Mouse (Mus musculus) adrenal gland, postnatal 10 days (tissue): ENCODE measurements at regions not wholly inside any gene's neighbourhood (a gene's known extent, or its start where the extent isn't known, plus 50 kb on each side); places are given as distances from the start of the nearest gene placed in this dataset.

Experiments used
- DNase-seq: peaks from one replicate; pipeline ENCODE4 v3.0.0; 2021; ENCODE audit warnings: mixed read lengths

- no peak for DNase-seq
These were observed 89.8 kb downstream of the Kif26a start for GRCm38 (mm10) chr12:112235841-112236240.

DNA sequence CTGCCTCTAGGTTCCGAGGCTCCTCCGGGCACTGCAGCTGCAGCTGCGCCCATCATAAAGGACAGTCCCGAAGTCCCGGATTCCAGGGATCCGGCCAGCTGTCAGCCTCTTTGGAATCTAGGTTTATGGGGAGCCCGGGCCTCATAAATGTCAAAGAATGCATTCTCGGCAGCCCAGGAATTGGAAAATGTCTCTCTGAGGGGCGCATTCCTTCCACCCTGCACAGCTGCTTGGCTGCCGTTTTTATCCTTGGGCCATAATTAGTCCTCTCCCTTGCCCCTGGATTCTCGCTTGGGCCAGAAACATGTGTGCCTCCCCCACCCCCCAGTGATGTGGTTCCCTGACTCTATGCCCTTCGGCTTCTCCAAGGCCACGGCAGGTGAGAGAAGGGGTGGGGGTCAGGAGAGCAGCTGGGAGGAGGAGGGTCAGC is 91.1 kb downstream of the Kif26a start:
- no peak for DNase-seq

DNA sequence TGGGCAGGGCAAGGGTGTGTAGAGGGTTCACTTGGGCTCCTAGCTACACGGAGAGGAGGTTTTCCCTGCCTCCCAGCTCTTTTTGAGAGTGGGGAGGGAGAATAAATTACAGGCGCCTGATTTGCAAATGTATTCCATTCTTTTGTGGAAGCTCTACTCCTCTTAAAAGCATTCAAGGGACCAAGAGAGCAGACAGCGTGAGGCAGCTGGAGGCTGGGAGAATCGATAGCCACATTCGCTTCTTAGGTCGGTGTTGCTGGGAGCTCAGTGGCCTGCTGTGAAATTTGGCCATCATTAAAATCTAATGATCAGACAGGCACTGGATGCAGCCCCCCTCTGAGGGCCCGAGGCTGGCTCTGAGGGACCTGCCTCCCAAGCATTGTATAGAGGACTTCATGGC is 92.8 kb downstream of the Kif26a start:
- no peak for DNase-seq

- no peak for DNase-seq
These were observed 95.7 kb downstream of the Kif26a start for GRCm38 (mm10) chr12:112241740-112242171.

DNA sequence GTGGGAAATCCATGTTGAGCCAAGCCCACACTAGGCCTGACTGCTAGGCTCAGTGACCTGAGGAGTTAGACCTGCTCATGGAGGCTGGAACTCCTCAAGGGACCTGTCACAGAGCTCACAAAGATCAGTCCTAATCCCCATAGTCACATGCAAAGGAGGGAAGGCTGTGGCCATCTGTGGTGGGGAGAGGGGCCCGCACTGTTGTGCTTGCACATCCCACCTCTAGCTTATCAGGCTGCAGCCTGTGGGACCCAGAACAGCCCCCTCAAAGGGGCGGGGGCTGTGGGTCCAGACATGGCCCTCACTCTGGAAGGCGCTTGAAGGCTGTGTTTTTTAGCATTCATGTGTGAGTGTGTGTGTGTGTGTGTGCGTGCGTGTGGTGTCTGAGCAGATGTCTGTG is 97.2 kb downstream of the Kif26a start:
- no peak for DNase-seq

DNA sequence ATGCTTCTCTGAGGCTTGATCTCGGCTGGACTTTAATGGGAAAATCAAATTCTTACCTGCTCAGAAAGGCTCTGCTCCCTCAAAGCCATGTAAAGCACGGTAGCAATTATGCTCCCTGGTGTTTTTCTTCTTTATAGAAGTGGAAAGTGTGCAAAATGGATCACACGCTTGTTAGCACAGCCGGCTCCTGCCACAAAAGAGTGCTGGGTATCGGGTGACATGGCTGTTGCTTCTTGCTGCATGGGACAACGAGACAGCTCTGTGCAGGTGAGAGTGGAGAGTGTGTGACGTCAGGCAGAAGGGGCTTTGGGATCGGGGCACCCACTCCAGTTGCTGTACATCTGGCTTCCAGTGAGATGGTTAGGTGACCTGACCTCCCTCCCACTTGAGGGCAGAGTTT is 104.9 kb downstream of the Kif26a start:
- DNase-seq: no peak

DNA sequence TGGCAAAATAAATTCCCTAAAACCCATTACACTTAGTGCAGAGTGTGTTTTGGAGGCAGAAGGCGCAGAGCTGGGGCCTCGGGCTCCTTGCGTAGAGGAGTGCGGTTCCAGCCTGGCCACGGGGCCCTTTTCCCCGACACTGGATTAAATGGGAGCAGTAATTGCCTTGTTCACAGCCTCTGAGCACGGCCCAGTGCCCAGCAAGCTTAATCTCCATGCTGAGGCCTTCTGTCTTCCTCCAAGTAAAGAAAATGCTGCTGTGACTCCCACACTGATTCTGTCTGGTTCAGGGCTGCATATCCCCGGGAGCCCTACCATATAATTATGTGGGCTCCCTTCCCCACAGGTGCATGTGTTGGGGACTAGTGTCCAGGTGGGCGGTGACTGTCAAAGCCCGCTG is 107.5 kb downstream of the Kif26a start:
- DNase-seq: no peak

DNA sequence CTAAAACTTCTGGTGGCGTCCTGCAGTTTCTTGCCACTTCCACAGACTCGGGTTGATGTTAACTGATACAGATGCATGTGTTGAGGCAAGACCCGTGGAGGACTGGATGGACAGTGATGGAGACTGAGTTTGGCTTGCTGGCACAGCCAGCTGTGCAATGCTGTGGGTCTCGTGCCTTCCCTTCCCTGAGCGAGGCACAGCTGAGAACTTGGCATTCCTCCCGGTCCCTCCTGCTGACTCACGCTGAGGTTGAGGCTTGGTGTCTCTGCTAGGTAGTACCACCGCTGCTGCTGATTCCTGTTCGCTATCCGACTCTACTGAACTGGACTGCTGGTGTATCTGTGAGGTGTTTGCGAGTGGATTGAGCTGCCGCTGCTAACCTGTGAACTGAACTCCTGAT is 109.2 kb downstream of the Kif26a start:
- DNase-seq: peak; percentile 80

DNA sequence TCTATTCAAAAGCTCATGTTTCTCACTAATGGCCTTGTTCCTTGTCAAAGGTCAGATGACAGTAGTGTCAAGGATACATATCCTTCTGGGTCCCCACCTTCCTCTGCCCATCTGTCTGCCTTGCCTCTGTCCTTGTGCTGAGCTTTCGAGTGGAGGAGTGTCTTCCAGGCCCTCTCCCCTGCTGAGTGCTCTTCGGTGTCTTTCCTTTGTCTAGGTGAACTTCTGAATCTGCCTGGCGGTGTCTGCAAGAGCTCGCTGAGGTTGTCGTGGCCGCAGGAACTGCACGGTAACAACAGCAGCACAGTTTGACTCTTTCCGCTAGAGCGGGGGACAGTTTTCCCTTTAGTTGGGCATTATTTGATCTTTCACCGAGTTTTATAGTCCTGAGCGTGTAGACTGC is 111.7 kb downstream of the Kif26a start:
- DNase-seq: no peak

- DNase-seq: peak; percentile 56
These were observed 117.5 kb downstream of the Kif26a start for GRCm38 (mm10) chr12:112263283-112264056.

DNA sequence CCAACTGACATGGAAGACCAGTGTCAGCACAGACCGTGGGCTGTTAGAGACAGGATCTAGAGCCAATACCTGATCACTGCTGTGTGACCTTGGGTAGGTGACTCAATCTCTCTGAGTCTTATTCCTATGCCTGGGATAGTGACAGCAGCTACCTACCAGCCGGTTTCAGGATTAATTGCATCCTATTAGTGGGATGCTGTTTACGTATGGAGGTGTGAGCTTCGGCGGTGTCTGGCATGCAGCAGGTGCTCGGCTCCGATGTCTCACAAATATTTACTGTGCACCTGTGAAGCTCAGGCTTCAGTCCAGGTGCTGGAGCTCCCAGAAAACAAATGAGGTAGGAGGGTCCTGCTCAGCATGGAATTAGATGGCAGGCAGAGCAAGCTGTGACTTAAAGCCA is 118.2 kb downstream of the Kif26a start:
- DNase-seq: no peak

DNA sequence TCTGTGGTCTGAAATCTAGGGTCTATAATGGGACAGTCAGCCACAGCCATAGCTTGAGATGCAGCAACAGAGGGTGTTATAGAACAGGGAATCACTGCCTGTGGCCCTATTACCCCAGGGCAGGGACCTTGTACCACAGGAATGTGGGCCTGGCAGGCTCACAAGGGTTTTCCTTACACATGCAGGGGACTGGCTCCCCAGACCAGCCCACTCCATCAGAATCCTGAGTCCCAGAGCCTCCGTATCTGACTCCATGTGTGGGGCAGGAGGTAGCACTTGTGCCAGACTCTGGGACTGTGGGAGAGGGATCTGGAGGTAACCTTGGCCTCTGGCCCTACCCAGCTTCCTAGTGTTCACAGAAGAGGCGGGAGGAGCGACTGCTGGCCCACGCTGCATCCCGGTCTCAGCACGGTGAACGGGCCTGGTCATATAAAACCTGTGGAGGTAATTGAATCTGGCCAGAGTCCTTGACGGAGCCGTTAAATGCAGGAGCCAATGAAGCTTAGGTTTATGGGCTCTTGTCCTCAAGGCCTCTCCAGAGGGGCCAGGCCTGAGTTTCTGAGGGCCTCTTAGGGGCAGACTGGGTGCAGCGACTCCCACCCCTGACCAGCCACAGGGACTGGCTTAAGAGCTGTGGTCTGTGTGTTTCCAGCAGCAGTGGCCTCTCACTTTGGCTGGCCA is 119.4 kb downstream of the Kif26a start:
- DNase-seq: no peak

GRCm38 (mm10) chr12:112274026-112274425 is 128.0 kb downstream of the Kif26a start:
- DNase-seq: no peak

GRCm38 (mm10) chr12:112274756-112275155 is 128.7 kb downstream of the Kif26a start:
- DNase-seq: peak; percentile 42

DNA sequence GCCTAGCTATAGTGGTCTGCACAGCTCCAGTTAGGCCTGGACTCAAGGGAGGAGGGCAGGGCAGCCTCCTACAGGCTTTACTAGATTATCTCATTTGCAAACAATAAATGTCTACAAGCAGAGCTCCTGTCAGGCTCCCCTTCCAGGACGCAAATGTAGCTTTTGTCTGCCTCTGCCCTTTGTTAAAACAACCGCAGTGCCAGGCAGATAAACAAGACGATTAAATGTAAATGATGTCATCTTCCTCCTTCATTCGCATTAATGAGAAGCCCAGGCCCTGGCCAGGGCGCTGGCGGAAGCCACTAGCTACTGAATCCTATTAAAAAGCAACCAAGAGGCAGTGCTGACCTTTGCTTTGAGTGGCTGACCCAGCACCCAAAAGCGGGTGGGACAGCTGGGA is 130.6 kb downstream of the Kif26a start:
- no peak for DNase-seq

- DNase-seq: no peak
These were observed 131.5 kb downstream of the Kif26a start for GRCm38 (mm10) chr12:112277511-112277910.

DNA sequence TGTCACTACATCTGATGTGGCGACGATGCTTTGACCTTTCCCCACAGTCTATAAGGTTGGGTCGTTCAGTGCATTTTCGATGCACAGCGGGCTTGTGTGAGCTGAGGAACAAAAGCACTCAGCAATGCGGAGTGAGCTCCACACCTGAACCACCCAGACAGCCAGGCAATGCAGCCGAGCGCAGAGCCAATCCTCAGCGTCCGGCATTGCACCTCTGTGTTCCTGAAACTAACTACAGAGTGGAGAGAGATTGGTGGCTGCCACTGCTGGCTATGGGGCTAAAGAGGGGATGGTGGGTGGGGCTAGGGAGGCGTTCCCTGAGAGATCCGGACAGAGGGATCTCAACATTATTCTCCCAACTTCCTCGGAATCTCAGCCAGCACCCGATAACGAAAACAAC is 139.1 kb downstream of the Kif26a start:
- DNase-seq: no peak

DNA sequence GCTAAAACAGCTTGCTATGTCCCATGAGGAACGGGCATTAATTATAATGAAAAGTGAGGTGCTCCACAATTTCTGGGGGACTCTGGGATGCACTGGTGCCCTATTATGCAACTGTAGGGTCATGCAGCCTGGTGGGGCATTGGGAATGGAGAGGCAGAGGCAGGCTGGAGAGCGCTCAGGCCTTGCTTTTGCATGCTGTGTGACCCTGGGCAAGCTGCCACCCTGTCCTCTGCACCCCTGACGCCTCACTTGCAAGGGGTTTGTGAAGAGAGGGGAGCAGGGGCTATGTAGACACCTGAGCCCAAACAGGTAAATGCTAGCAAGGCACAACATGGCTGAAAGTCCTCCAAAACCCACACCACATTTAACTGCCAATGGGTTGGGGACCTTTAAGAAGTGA is 142.8 kb downstream of the Kif26a start:
- DNase-seq: peak; percentile 49

- DNase-seq: peak; percentile 45
These were observed 144.3 kb downstream of the Kif26a start for GRCm38 (mm10) chr12:112290299-112290698.

- no peak for DNase-seq
These were observed 145.9 kb downstream of the Kif26a start for GRCm38 (mm10) chr12:112291748-112292561.

DNA sequence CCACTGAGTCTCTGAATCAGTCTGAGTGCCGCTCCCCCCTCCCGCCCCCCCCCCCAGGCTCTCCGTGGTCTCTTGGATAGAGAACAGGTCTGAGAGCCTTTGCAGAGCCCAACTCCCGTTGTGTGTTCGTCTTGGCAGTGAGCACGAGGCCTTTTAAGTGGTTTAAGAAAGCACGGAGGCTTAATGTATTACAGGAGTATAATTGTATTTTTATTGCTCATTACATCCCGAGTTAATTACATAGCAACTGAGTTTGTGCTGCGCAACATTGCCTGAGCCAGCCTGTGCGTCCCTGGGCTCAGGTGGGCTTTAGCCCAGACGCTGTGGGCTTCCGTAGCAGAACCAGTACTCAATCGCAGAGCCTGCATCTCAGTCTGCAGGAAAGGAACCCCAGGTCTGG is 147.1 kb downstream of the Kif26a start:
- no peak for DNase-seq

GRCm38 (mm10) chr12:112295337-112295941 is 149.4 kb downstream of the Kif26a start:
- no peak for DNase-seq

DNA sequence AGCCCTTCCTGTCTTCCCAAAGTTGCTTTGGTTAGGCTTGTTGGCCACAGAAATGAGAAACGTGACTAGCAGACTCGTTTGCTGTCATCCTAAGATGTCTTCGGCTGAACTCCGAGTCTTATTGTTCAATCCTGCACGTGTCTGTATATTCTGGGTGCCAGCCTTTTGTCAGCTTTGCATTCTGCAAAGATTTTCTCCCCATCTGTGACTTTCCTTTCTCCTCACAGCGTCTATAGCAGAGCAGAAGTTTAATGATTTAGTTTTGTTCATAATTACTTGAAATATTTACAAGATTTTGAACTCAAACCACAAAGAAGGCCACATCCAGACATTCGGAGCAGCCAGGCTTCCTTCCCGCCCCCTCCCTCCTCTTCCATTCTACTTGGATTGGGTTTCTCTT is 152.5 kb downstream of the Kif26a start:
- DNase-seq: no peak
